Mouse (Mus musculus) heart, adult 2 months (tissue): ENCODE data around the gene Ren1.

Experiments used
- CTCF ChIP-seq: fragments of 200-600 bp; IDR thresholded peaks from 2 replicates; pipeline ENCODE4 v1.8.1; 2022; ENCODE audit warnings: antibody characterized with exemption, mild to moderate bottlenecking, moderate library complexity
- EP300 ChIP-seq: fragments of 200-500 bp; IDR thresholded peaks from 2 replicates; pipeline ENCODE4 v1.6.1; 2011; ENCODE audit warnings: low read depth, low read length, control low read depth; ENCODE audit not compliant: insufficient read depth

GRCm38 (mm10) chr1:133408880-133409516 is 58.7 kb downstream of the Ren1 start:
- TF ChIP-seq CTCF (no peak), EP300 (no peak)
